Mouse (Mus musculus) heart, postnatal 14 days (tissue): Measurements from ENCODE around the gene Bach2. TPM values are rescaled to one million over a fixed set of nuclear protein-coding genes. Genes with fewer than 3 reads are reported as not detected.

Experiments used
- DNase-seq, 2 experiments: peaks; one replicate each; pipeline ENCODE4 v3.0.0; 2021 to 2022
- intact Hi-C: fragments of 180-260 bp; cut with DNase I; formaldehyde crosslinking; loops from one replicate; pipeline ENCODE4 v1.15.1; 2025
- total RNA-seq, 2 experiments: library from RNA; stranded (reverse); gene quantifications; 2 replicates each; pipeline ENCODE4 v1.2.3; 2021

Bach2 gene
- total RNA-seq, 2 experiments from 2014 or later: 11.2 TPM

DNA sequence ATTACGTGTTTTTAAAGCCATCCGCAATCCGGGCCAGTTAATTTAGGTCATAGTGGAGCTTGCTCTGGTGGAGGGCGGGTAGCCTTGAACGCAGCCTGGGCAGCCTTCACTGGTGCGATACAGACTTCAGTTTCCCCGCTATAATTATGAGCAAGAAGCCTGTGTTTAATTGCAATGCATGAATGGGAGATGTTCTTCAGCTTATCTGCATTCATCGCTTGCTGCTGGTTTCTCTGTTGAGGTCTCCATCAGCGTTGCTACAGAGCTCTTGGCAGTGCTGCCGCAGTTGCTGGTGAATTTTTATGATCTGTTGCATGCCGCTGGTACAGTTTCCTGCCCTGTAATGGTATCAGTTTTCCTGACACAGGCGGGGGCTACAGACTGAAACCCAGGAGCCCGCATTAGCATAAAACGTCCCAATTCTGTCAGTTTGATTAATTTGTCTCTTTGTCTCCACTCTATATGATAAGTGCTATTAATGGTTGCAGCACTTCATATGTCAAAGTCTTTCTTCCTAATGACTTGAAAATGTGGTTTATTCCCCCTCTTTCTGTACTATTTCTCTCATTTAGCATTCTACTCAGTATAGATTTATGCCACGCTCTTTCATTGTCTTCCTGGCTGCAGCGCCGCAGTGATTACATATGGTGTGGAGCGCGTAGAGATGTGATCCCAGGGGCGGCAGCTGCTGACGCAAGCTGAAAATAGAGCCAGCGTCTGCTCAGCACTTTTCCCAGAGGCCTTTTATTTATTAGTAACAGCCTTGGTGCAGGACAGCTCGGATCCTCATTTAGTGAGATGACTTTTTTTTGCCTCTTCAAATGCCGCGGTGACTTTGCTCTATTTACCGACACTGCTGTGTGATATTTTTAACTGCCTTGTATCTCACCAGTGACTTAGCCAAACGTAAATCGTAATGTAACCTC is 292.6 kb downstream of the Bach2 start:
- peak; percentile 36 to 48 for DNase-seq
- intact Hi-C loops: no loop called here

DNA sequence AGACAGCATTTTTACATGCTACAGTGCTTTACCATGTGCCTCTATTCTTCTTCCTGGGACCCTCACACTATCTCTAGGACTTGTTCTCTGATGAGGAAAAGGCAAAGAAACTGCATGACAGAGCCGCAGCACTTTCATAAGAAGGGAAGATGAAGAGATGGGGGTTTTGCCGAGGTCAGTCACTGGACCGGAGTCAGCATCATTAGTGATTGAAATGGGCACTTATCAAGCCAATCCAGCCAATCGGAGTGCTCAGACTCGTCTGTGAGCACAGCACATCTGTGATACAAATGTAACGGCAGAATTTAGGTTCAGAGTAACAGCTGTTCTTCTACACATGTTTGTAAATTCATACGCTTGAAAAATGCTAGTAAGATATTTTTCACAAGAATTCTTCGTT is 293.5 kb downstream of the Bach2 start:
- DNase-seq: no peak
- intact Hi-C loops: no loop called here

DNA sequence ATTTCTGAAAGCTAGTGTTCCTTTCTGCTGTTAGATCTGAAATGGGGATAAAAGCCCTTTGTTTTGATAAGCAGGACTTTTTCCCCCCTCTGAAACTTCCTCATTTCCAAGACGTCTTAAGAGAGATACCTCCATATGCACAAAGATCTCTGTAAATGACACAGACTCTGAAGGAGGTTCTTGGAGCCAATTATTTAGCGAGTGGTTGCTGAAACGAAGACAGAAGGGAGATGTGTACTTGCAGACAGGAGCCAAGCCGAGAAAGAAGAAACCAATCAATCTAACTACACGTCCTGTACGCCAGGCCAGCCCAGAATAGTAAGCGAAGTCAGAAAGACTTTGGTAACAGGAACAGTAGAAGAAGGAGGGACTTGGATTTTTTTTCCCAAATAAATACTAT is 295.1 kb downstream of the Bach2 start:
- intact Hi-C loops: no loop called here
- DNase-seq: no peak

GRCm38 (mm10) chr4:32535626-32536025 is 297.0 kb downstream of the Bach2 start:
- intact Hi-C loops: loop anchor here (2.0 to 5.0 kb wide), 4 partner anchors 27 to 383 kb away; no protein-coding TSS in a partner anchor
- DNase-seq: no peak

- intact Hi-C loops: loop anchor here (2.0 to 5.0 kb wide), 4 partner anchors 28 to 385 kb away; no protein-coding TSS in a partner anchor
- DNase-seq: peak in 1 of 2 experiments; percentile 33
Observed at GRCm38 (mm10) chr4:32536870-32537508, 298.4 kb downstream of the Bach2 start.

GRCm38 (mm10) chr4:32538088-32538487 is 299.5 kb downstream of the Bach2 start:
- intact Hi-C loops: loop anchor here (1.0 to 5.0 kb wide), 6 partner anchors 33 to 481 kb away; no protein-coding TSS in a partner anchor
- peak; percentile 69 to 83 for DNase-seq

- intact Hi-C loops: loop anchor here (1.0 to 5.0 kb wide), 6 partner anchors 32 to 482 kb away; no protein-coding TSS in a partner anchor
Observed at GRCm38 (mm10) chr4:32538488-32538887, 299.9 kb downstream of the Bach2 start.

DNA sequence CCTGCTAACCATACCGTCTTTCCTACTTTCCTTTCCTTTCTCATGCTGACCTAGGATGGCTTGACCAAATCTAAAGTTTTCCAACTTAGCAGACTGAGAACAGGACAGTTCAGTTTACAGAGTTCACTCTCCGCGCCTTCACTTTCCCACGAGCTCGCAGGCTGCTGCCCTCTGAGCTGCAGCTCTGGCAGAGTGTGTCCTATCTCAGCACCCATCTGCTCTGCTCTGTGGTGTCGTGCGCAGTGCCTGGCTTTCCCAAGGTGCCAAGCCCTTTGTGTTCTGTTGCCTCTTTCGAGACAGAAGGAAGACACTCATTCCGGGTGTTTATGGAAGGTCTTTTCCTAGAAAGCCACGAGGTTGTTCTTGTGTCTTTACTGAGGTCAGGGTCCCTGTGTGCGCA is 300.4 kb downstream of the Bach2 start:
- intact Hi-C loops: loop anchor here (1.0 to 5.0 kb wide), 6 partner anchors 32 to 482 kb away; no protein-coding TSS in a partner anchor

More at GRCm38 (mm10) chr4:32538488-32538887, 299.9 kb downstream of the Bach2 start:
- no peak for DNase-seq

DNA sequence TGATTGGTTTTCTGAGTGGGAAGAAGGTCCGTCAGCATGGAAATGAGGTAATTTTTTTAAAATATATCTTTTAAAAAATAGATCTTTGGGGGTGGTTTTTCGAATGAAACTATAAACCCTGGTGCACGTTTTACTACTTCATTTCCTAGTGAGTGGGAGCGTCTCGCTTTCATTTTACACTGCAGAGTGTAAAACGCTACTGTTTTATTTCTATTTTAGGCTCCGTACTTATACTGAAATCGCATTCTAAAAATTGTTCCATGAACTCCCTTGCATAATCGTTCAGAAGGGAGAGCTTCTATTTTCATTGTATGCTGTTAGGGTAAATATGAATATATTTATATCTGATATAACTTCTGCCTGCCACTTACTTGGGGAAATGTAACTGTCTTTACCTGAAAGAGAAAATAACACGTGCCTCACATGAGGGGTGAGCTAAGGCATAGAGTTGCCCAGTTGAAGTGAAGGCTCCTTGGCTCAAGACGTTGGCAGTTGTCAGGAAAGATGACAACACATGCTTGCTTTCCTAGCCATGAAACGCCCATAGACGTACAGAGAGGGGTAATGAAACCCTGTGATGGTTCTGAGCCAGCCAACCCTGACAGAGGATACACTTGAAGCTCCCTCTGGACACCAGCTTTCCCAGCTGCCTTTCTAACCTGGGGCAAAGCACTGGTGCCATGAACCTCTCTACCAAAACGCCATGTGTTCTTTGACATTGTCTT is 306.4 kb downstream of the Bach2 start:
- DNase-seq: no peak
- intact Hi-C loops: no loop called here

More for the DNA sequence above, 300.4 kb downstream of the Bach2 start:
- DNase-seq: no peak

DNA sequence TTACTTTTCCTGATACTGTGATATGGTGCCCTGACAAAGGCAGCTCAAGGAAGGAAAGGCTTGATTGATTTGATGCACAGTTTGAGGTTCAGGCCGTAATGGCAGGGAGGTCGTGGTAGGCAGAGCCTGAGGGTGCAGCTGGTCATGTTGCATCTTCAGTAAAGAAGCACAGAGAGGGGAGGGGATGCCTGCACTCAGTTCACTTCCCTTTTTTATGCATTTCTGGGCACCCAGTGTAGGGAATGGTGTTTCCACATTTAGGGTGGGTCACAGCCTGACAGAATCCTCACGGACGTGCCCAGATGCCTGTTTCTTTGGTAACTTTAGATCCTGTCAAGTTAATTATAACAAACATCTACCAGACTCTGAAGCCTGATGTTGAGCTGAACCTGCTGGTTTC is 306.9 kb downstream of the Bach2 start:
- no peak for DNase-seq
- intact Hi-C loops: no loop called here

DNA sequence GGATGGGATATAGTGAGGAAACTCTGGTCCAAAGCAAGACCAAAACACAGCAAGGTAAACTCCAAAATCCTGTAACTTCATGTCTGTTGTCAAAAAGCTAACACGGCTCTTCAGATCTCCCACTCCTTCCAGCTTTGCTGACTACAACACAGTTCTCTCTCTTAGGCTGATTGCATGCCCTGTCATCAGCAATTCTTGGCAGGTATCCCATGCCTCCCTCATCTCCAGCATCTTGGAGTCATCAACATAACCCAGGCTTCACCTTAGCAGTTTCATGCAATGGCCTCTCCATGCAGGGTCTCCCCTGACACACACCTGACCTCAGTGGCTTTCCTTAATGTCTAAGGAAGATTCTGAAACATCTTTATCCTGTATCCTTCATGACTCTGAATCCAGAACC is 310.5 kb downstream of the Bach2 start:
- DNase-seq: no peak
- intact Hi-C loops: no loop called here

DNA sequence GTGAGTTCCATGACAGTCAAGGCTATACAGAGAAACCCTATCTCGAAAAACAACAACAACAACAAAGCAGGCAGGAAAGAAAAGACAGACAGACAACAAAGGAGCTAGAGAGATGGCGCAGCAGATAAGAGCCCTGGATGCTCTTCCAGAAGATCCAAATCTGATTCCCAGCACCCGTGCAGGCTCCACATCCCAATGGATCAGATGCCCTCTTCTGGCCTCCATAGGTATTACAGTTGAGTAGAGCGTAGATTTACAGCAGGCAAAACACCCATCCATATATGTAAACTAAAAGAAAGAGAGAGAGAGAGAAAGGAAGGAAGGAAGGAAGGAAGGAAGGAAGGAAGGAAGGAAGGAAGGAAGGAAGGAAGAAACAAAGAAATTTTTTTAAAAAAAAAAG is 312.7 kb downstream of the Bach2 start:
- intact Hi-C loops: no loop called here
- peak in 1 of 2 experiments; percentile 40 for DNase-seq

GRCm38 (mm10) chr4:32555506-32555905 is 316.9 kb downstream of the Bach2 start:
- intact Hi-C loops: no loop called here
- no peak for DNase-seq

DNA sequence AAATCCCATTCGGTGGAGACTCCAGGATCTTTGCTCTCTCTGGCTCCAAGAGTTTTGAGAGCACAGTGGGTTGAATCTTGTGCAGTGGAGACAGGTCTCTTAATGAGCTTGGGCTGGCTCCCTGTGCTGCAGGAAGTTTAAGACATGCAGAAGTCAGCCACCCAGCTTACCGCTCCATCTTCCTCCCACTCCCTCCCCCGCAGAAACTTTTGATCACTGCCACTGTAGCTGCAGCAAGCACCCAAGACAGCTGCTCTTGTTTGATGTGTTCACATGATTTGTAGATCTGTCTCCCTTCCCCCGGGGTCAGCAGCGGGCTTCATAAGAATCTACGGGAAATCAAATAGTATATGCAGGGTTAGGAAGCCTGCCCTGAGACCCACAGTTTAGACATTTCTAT is 321.6 kb downstream of the Bach2 start:
- peak in 1 of 2 experiments; percentile 13 for DNase-seq
- intact Hi-C loops: no loop called here

DNA sequence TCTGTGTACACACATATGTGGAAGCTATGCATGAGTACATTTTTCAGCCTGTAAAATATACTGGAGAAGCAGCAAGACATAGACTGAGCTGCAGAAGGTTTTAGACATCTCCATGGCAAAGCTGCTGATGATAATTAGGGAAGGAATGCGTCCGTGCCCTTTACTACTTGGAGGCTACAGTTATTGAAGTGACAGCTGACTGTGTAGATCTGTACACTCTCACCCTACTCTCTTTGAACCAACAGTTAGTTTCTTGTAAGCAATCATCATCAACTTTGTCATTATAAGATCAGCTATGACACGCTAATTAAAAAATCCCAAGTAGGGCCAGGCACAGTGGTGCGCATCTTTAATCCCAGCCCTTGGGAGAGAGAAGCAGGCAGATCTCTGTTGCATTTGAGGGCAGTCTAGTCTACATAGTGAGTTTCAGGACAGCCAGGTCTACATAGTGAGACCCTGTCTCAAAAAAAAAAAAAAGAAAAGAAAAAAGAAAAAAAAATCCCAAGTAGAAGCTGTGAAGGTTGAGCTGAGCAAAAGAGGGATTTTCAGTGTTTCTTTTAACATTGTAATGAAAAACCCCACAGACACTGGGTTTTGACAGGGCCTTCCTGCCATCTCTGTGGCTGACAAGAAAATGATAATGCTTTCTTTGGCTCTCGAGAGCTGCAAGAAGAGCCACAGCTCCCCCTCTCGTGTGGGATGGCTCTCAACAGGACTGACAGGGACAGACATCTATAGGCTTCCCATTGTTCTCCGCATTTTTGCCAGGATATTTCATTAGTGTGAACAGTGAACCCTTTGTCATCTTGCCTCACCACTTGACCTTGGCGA is 322.3 kb downstream of the Bach2 start:
- no peak for DNase-seq

GRCm38 (mm10) chr4:32561555-32562095 is 323.0 kb downstream of the Bach2 start:
- intact Hi-C loops: no loop called here
- DNase-seq: peak; percentile 47 to 54

More for the DNA sequence above, 322.3 kb downstream of the Bach2 start:
- intact Hi-C loops: no loop called here

GRCm38 (mm10) chr4:32562319-32563115 is 323.9 kb downstream of the Bach2 start:
- intact Hi-C loops: no loop called here
- DNase-seq: no peak

DNA sequence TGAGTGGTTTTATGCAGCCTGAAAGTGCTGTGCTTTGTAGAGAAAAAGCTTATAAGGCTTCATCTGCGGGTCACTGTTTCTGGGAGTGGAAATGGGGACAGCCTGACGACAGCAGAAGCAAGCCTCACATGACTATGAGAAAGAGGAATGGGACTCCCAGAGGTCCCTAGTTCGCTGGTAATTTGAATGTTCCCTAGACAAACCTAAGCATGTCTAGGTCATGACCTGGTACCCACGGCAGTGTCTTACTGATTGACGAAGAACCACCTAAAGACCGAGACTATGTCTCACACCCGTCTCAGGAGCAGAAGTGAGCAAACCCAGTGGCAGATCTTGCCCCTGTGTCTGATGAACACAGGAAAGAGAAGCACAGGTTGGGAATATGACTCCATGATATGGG is 325.8 kb downstream of the Bach2 start:
- DNase-seq: no peak
- intact Hi-C loops: no loop called here

GRCm38 (mm10) chr4:32564918-32565317 is 326.3 kb downstream of the Bach2 start:
- intact Hi-C loops: no loop called here
- DNase-seq: no peak
